Mouse (Mus musculus): ENCODE data around the gene Olfr373.
"Not testable (repeated sequence)": the region's sequence is repeated elsewhere in the genome, so short reads cannot be mapped to it uniquely, and the experiment has no call there.

DNA sequence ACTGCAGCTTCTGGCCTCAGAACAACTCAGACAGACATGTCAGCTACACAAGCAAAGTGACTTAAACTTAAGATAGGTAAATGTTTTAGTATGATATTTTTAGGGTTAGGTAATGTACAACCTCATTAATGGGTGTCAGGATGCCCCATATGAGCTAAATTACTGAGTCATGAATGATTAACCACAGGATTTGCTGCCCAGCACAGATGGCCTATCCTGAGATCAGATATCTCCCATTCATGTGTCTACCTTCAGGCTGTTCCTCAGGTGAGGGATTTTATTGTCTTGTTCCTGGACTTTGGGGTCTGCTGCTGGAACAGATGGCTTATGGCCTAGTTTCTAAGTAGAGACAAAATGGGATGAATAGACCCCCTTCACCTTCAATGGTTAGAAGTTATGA, 13.7 kb downstream of the Olfr373 start:
- TF ChIP-seq CTCF (IDR thresholded peaks at IDR 0.05; ENCODE audit: low read depth, low read length); POLR2A (IDR thresholded peaks at IDR 0.05; ENCODE audit: borderline replicate concordance, low read depth, low read length): not testable (repeated sequence)

All from bone marrow macrophage, adult 2 months (primary cell).